Comparison of ENCODE assay signal across 10 mouse cellular contexts in genomic region chr6:116647763-116648162, GRCm38 (mm10). TPM values are rescaled to one million over a fixed set of nuclear protein-coding genes. Genes with fewer than 3 reads are reported as not detected.
A peak's percentile ranks its signal among the peaks of the same experiment; 100 is the strongest.
DNase-seq lines count a peak whose midpoint lies in the region; ATAC-seq and TF ChIP-seq lines count a peak whose summit lies in the region.
"Had no signal": no experiment of that assay in that cellular context is flagged by ENCODE, and none has a peak within 500 bp of the region (broad histone marks: within the 10 kb centered on the region; RNA-seq: fewer than 3 reads in every experiment).

No protein-coding gene starts in this region.

- intact Hi-C loops in heart, adult 2 months (cut with DNase I), result no loop called here

- no peak overlapping the region for H3K4me2 ChIP-seq in hindbrain, embryonic 15.5 days
- no peak overlapping the region for H3K4me2 ChIP-seq in hindbrain, embryonic 13.5 days
- H3K4me2 ChIP-seq in kidney, embryonic 15.5 days, result no peak overlapping the region
- H3K4me2 ChIP-seq: lung, embryonic 15.5 days had no signal

- TF ChIP-seq POLR2A in heart, adult 2 months (IDR thresholded peaks at IDR 0.05; ENCODE audit: insufficient read depth, low read depth, low read length), result no peak; the same call in 1 of the 2 replicates

- peak; percentile 46 to 52 for DNase-seq in adrenal gland, postnatal 36 days
- peak; percentile 81 to 89 for DNase-seq in heart, adult 2 months
- no peak for DNase-seq in frontal cortex, postnatal 14 days (ENCODE audit: low spot score in 2 of 2)
- DNase-seq in layer of hippocampus, postnatal 10 days (ENCODE audit: low spot score in 2 of 2), result no peak
- DNase-seq in testis, postnatal 14 days (ENCODE audit: low spot score), result no peak

- no peak overlapping the region for H3K4me3 ChIP-seq in hindbrain, embryonic 15.5 days
- no peak overlapping the region for H3K4me3 ChIP-seq in hindbrain, embryonic 13.5 days
- H3K4me3 ChIP-seq in heart, adult 2 months, result no peak overlapping the region
- no peak overlapping the region for H3K4me3 ChIP-seq in kidney, embryonic 15.5 days (replicated peaks)
- H3K4me3 ChIP-seq: lung, embryonic 15.5 days had no signal

- no peak overlapping the region for H3K9ac ChIP-seq in hindbrain, embryonic 15.5 days
- no peak overlapping the region for H3K9ac ChIP-seq in hindbrain, embryonic 13.5 days
- no peak overlapping the region; the same call in 1 of the 2 replicates for H3K9ac ChIP-seq in heart, adult 2 months (ENCODE audit: low read depth, low read length)
- H3K9ac ChIP-seq in kidney, embryonic 15.5 days, result no peak overlapping the region
- H3K9ac ChIP-seq: lung, embryonic 15.5 days had no signal

- no peaks in the 10 kb centered on the region for H3K27me3 ChIP-seq in hindbrain, embryonic 15.5 days
- H3K27me3 ChIP-seq in hindbrain, embryonic 13.5 days, result no peaks in the 10 kb centered on the region
- no peaks in the 10 kb centered on the region for H3K27me3 ChIP-seq in heart, adult 2 months (ENCODE audit: control insufficient read depth, insufficient read depth, low read length)
- H3K27me3 ChIP-seq in kidney, embryonic 15.5 days, result no peaks in the 10 kb centered on the region
- H3K27me3 ChIP-seq: lung, embryonic 15.5 days had no signal

- WGBS in hindbrain, embryonic 15.5 days, result 84% methylated on average over 12 of the region's 12 CpGs
- 80% methylated on average over 12 of the region's 12 CpGs for WGBS in hindbrain, embryonic 13.5 days
- WGBS in heart, adult 2 months, result 37% methylated on average over 12 of the region's 12 CpGs
- 48% methylated on average over 12 of the region's 12 CpGs for WGBS in kidney, embryonic 15.5 days

- peak; percentile 99 for TF ChIP-seq EP300 in heart, adult 2 months (IDR thresholded peaks at IDR 0.05; ENCODE audit: insufficient read depth, low read depth, low read length)

- peak; percentile 49; the same call in 1 of the 2 replicates for ATAC-seq in hindbrain, embryonic 15.5 days (ENCODE audit: low FRiP score, low read depth)
- ATAC-seq in hindbrain, embryonic 13.5 days (ENCODE audit: low FRiP score), result no peak
- ATAC-seq in kidney, embryonic 15.5 days (replicated peaks; ENCODE audit: low FRiP score), result peak; percentile 65; the same call in 1 of the 2 replicates
- ATAC-seq: hindbrain, embryonic 16.5 days had no signal

- no peaks in the 10 kb centered on the region for H3K36me3 ChIP-seq in hindbrain, embryonic 15.5 days
- peaks cover 26% of the 10 kb centered on the region for H3K36me3 ChIP-seq in hindbrain, embryonic 13.5 days
- peaks cover 8% of the 10 kb centered on the region for H3K36me3 ChIP-seq in heart, adult 2 months (ENCODE audit: control insufficient read depth, insufficient read depth, low read length)
- no peaks in the 10 kb centered on the region for H3K36me3 ChIP-seq in kidney, embryonic 15.5 days
- H3K36me3 ChIP-seq: lung, embryonic 15.5 days had no signal

- H3K4me1 ChIP-seq in hindbrain, embryonic 15.5 days (replicated peaks), result no peaks in the 10 kb centered on the region
- peaks cover 14% of the 10 kb centered on the region for H3K4me1 ChIP-seq in hindbrain, embryonic 13.5 days (replicated peaks)
- peaks cover 32% of the 10 kb centered on the region for H3K4me1 ChIP-seq in heart, adult 2 months (ENCODE audit: control insufficient read depth, insufficient read depth, low read length)
- H3K4me1 ChIP-seq in kidney, embryonic 15.5 days, result peaks cover 20% of the 10 kb centered on the region

- TF ChIP-seq CTCF in heart, adult 2 months (IDR thresholded peaks at IDR 0.05), result 0 out of 2 replicates have a peak, but pooled peaks have one; percentile 13

- no peak overlapping the region for H3K27ac ChIP-seq in hindbrain, embryonic 15.5 days (replicated peaks)
- H3K27ac ChIP-seq in hindbrain, embryonic 13.5 days, result no peak overlapping the region
- peak overlapping the region; percentile 93 for H3K27ac ChIP-seq in heart, adult 2 months
- H3K27ac ChIP-seq in kidney, embryonic 15.5 days, result no peak overlapping the region
- H3K27ac ChIP-seq: lung, embryonic 15.5 days had no signal

- no peaks in the 10 kb centered on the region for H3K79me2 ChIP-seq in heart, adult 2 months (replicated peaks; ENCODE audit: control insufficient read depth, insufficient read depth, low read length)

- no peaks in the 10 kb centered on the region for H3K9me3 ChIP-seq in hindbrain, embryonic 15.5 days
- H3K9me3 ChIP-seq in hindbrain, embryonic 13.5 days, result no peaks in the 10 kb centered on the region
- H3K9me3 ChIP-seq in kidney, embryonic 15.5 days (replicated peaks), result no peaks in the 10 kb centered on the region
- H3K9me3 ChIP-seq: lung, embryonic 15.5 days had no signal

RNA-seq across cellular contexts. Expression of gene Depp1, which starts 2.6 kb away (rescaled TPM):
- 10.8 and 12.2 TPM in 2 replicates for polyA plus RNA-seq in hindbrain, embryonic 15.5 days (2015; fragmentation: Nextera tagmentation; extraction: Ambion mirVana)
- polyA plus RNA-seq in hindbrain, embryonic 13.5 days (2015; fragmentation: Nextera tagmentation; extraction: Ambion mirVana), result 8.0 and 9.2 TPM in 2 replicates
- 10 to 100 TPM in 1 of 2 experiments, 1 to 10 TPM in 1; 7.0 to 20.2 TPM for total RNA-seq in adrenal gland, postnatal 36 days (2021)
- 10 to 100 TPM; 53.5 to 86.1 TPM for total RNA-seq in heart, adult 2 months (2021)
- polyA plus RNA-seq in heart, adult 2 months (2012; rRNA removed), result 32.7 and 53.0 TPM in 2 replicates
- polyA plus RNA-seq in kidney, embryonic 15.5 days (2015; fragmentation: Nextera tagmentation; extraction: Ambion mirVana), result 29.3 and 30.6 TPM in 2 replicates
- 1 to 10 TPM; 1.7 to 3.9 TPM for total RNA-seq in layer of hippocampus, postnatal 10 days (2021)

RNA-seq across cellular contexts. Expression of gene Zfp422, which starts 19.0 kb away (rescaled TPM):
- 131 and 135 TPM in 2 replicates for polyA plus RNA-seq in hindbrain, embryonic 15.5 days (2015; fragmentation: Nextera tagmentation; extraction: Ambion mirVana)
- polyA plus RNA-seq in hindbrain, embryonic 13.5 days (2015; fragmentation: Nextera tagmentation; extraction: Ambion mirVana), result 181 and 187 TPM in 2 replicates
- 10 to 100 TPM; 19.7 to 23.0 TPM for total RNA-seq in adrenal gland, postnatal 36 days (2021)
- 10 to 100 TPM; 14.8 to 19.2 TPM for total RNA-seq in heart, adult 2 months (2021)
- polyA plus RNA-seq in heart, adult 2 months (2012; rRNA removed), result 13.1 and 27.8 TPM in 2 replicates
- polyA plus RNA-seq in kidney, embryonic 15.5 days (2015; fragmentation: Nextera tagmentation; extraction: Ambion mirVana), result 184 and 199 TPM in 2 replicates
- 10 to 100 TPM; 28.9 to 30.0 TPM for total RNA-seq in layer of hippocampus, postnatal 10 days (2021)

RNA-seq across cellular contexts. Expression of gene Rassf4, which starts 26.0 kb away (rescaled TPM):
- 29.4 and 29.9 TPM in 2 replicates for polyA plus RNA-seq in hindbrain, embryonic 15.5 days (2015; fragmentation: Nextera tagmentation; extraction: Ambion mirVana)
- polyA plus RNA-seq in hindbrain, embryonic 13.5 days (2015; fragmentation: Nextera tagmentation; extraction: Ambion mirVana), result 23.0 and 33.3 TPM in 2 replicates
- 1 to 10 TPM; 2.8 to 4.7 TPM for total RNA-seq in adrenal gland, postnatal 36 days (2021)
- 1 to 10 TPM; 5.8 TPM for total RNA-seq in heart, adult 2 months (2021)
- 6.4 and 8.9 TPM in 2 replicates for polyA plus RNA-seq in heart, adult 2 months (2012; rRNA removed)
- 6.0 and 6.1 TPM in 2 replicates for polyA plus RNA-seq in kidney, embryonic 15.5 days (2015; fragmentation: Nextera tagmentation; extraction: Ambion mirVana)
- total RNA-seq in layer of hippocampus, postnatal 10 days (2021), result 1 to 10 TPM; 4.3 to 4.8 TPM

Comparison
In these comparisons a context has a peak if more than half of its experiments do, and no peak if none do; other contexts are left out.
1. DNase-seq: peak in adrenal gland, postnatal 36 days (2 of 2) and heart, adult 2 months (2 of 2); none in frontal cortex, postnatal 14 days (0 of 2), layer of hippocampus, postnatal 10 days (0 of 2) and testis, postnatal 14 days (single experiment).